8 mouse cellular contexts compared by ENCODE assay signal in the genomic region with DNA sequence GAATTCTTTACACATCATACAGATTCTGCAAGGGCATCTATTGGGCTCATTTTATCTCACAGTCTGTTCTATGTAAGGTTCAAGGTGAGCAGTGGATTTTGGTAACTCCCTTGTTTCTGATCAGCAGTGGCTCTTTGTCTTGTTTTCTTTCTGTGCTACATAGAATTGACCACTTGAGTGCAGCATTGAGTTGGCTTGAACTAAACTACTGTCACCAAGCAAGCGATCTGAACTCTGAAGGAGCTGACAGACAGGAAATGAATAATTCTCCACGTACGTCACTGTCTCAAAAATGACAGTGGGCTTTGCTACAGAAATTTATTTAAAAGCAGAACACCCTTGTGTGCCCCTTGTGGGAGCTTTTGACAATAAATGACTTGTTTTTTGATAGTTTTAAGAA.
A peak's percentile ranks its signal among the peaks of the same experiment; 100 is the strongest.
DNase-seq lines count a peak whose midpoint lies in the region; ATAC-seq and TF ChIP-seq lines count a peak whose summit lies in the region.

No protein-coding gene starts in this region.

- ATAC-seq in forebrain, postnatal 0 days, result peak; percentile 95
- ATAC-seq in intestine, embryonic 16.5 days, result peak; percentile 64; the same call in 1 of the 2 replicates
- peak; percentile 48; the same call in 1 of the 2 replicates for ATAC-seq in limb, embryonic 14.5 days (ENCODE audit: low FRiP score, low read depth)

- H3K27me3 ChIP-seq in forebrain, postnatal 0 days (ENCODE audit: insufficient read depth, low read length), result no peaks in the 10 kb centered on the region
- no peaks in the 10 kb centered on the region for H3K27me3 ChIP-seq in intestine, embryonic 16.5 days (replicated peaks; ENCODE audit: control insufficient read depth, insufficient read depth, low read length)
- H3K27me3 ChIP-seq in limb, embryonic 14.5 days (ENCODE audit: control insufficient read depth, insufficient read depth, low read length), result no peaks in the 10 kb centered on the region

- no peak for TF ChIP-seq POLR2A in limb, embryonic 14.5 days (IDR thresholded peaks at IDR 0.05; ENCODE audit: borderline replicate concordance, extremely low read depth, insufficient read depth, insufficient read length)

- no peak overlapping the region for H3K4me3 ChIP-seq in forebrain, postnatal 0 days (ENCODE audit: low read depth, low read length)
- no peak overlapping the region for H3K4me3 ChIP-seq in intestine, embryonic 16.5 days (ENCODE audit: low read length)
- H3K4me3 ChIP-seq in limb, embryonic 14.5 days (replicated peaks; ENCODE audit: low read length), result 0 out of 2 replicates have a peak overlapping the region, but pooled peaks have one; percentile 3

- WGBS in forebrain, postnatal 0 days, result 0% methylated on average over 3 of the region's 3 CpGs
- 1% methylated on average over 3 of the region's 3 CpGs for WGBS in intestine, embryonic 16.5 days
- WGBS in limb, embryonic 14.5 days, result 0% methylated on average over 3 of the region's 3 CpGs

- no peak overlapping the region; the same call in 1 of the 2 replicates for H3K4me2 ChIP-seq in forebrain, postnatal 0 days (ENCODE audit: low read depth)
- no peak overlapping the region for H3K4me2 ChIP-seq in intestine, embryonic 16.5 days (ENCODE audit: low read depth, low read length)
- peak overlapping the region; percentile 20 for H3K4me2 ChIP-seq in limb, embryonic 14.5 days (replicated peaks; ENCODE audit: low read depth, low read length, severe bottlenecking)

- no peaks in the 10 kb centered on the region for H3K9me3 ChIP-seq in forebrain, postnatal 0 days (ENCODE audit: low read length)
- H3K9me3 ChIP-seq in intestine, embryonic 16.5 days (ENCODE audit: control insufficient read depth, low read length), result no peaks in the 10 kb centered on the region
- H3K9me3 ChIP-seq in limb, embryonic 14.5 days (ENCODE audit: control insufficient read depth, low read length), result no peaks in the 10 kb centered on the region

- H3K36me3 ChIP-seq in forebrain, postnatal 0 days (ENCODE audit: insufficient read depth), result no peaks in the 10 kb centered on the region
- no peaks in the 10 kb centered on the region for H3K36me3 ChIP-seq in intestine, embryonic 16.5 days (ENCODE audit: control insufficient read depth, insufficient read depth, low read length)
- H3K36me3 ChIP-seq in limb, embryonic 14.5 days (ENCODE audit: control insufficient read depth, insufficient read depth, low read length), result no peaks in the 10 kb centered on the region

- peak; percentile 91 for TF ChIP-seq CTCF in forebrain, postnatal 0 days (IDR thresholded peaks at IDR 0.05; ENCODE audit: low read depth)

- H3K27ac ChIP-seq in forebrain, postnatal 0 days (ENCODE audit: low read depth, low read length), result no peak overlapping the region
- H3K27ac ChIP-seq in intestine, embryonic 16.5 days (ENCODE audit: low read length), result no peak overlapping the region
- H3K27ac ChIP-seq in limb, embryonic 14.5 days (replicated peaks; ENCODE audit: low read depth, low read length), result no peak overlapping the region

- no peaks in the 10 kb centered on the region for H3K4me1 ChIP-seq in forebrain, postnatal 0 days (ENCODE audit: insufficient read depth)
- H3K4me1 ChIP-seq in intestine, embryonic 16.5 days (ENCODE audit: control insufficient read depth, insufficient read depth, low read length), result no peaks in the 10 kb centered on the region
- no peaks in the 10 kb centered on the region for H3K4me1 ChIP-seq in limb, embryonic 14.5 days (ENCODE audit: control insufficient read depth, insufficient read depth, low read length)

- H3K9ac ChIP-seq in forebrain, postnatal 0 days, result no peak overlapping the region
- no peak overlapping the region for H3K9ac ChIP-seq in intestine, embryonic 16.5 days (ENCODE audit: low read depth, low read length)
- H3K9ac ChIP-seq in limb, embryonic 14.5 days (ENCODE audit: low read depth, low read length, severe bottlenecking), result no peak overlapping the region

- DNase-seq in right cerebral cortex, postnatal 10 days (ENCODE audit: low spot score in 2 of 2), result peak; percentile 59 to 65
- DNase-seq in right cerebral cortex, postnatal 14 days, result no peak
- peak; percentile 49 for DNase-seq in c-Kit-positive CD71-positive TER-119-negative erythroid progenitor cells, embryonic 14.5 days (ENCODE audit: low read depth)
- peak; percentile 89 for DNase-seq in forebrain, postnatal 0 days
- DNase-seq in limb, embryonic 14.5 days (ENCODE audit: low spot score), result peak; percentile 74
- DNase-seq in retina, embryonic 14.5 days (ENCODE audit: low spot score), result peak; percentile 88
- DNase-seq in testis, postnatal 10 days (ENCODE audit: low spot score), result no peak

Comparison
In these comparisons a context has a peak if more than half of its experiments do, and no peak if none do; other contexts are left out.
1. DNase-seq: peak in right cerebral cortex, postnatal 10 days (2 of 2), c-Kit-positive CD71-positive TER-119-negative erythroid progenitor cells, embryonic 14.5 days (single experiment), forebrain, postnatal 0 days (single experiment), limb, embryonic 14.5 days (single experiment) and retina, embryonic 14.5 days (single experiment); none in right cerebral cortex, postnatal 14 days (single experiment) and testis, postnatal 10 days (single experiment).
2. Peak in every context shown above with its lines, with median percentiles within 50 percentile points of each other: ATAC-seq.